In the genomic region with DNA sequence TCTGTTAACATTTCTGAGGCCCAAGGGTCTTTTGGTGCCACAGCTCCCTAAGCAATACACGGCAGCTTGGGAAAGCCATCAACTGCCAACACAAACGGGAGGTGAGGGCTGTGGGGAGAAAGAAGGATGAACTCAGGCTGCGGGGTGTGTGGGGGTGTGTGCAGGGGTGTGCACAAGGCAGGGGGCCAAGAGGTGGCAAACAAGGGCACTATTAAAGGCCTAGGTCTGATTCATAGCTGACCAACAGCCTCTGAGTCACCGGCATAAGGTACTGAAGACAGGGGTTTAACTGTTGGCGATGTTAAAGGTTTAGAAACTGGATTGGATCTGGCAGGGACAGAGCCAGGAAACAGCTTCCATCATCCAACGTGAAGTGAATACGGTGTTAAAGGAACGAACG, we compare ENCODE assay signal across 18 mouse cellular contexts. TPM values are rescaled to one million over a fixed set of nuclear protein-coding genes. Genes with fewer than 3 reads are reported as not detected.
DNase-seq lines count a peak whose midpoint lies in the region; ATAC-seq and TF ChIP-seq lines count a peak whose summit lies in the region.
"Had no signal": no experiment of that assay in that cellular context is flagged by ENCODE, and none has a peak within 500 bp of the region (broad histone marks: within the 10 kb centered on the region; RNA-seq: fewer than 3 reads in every experiment).

No protein-coding gene starts in this region.

- no peak overlapping the region for H3K9ac ChIP-seq in embryonic facial prominence, embryonic 15.5 days
- no peak overlapping the region for H3K9ac ChIP-seq in liver, postnatal 0 days (replicated peaks)
- H3K9ac ChIP-seq: embryonic facial prominence, embryonic 12.5 days; forebrain, embryonic 12.5 days; kidney, embryonic 15.5 days; lung, embryonic 14.5 days had no signal

- H3K27me3 ChIP-seq in embryonic facial prominence, embryonic 15.5 days, result no peaks in the 10 kb centered on the region
- no peaks in the 10 kb centered on the region for H3K27me3 ChIP-seq in embryonic facial prominence, embryonic 10.5 days (replicated peaks; ENCODE audit: low read depth, poor library complexity, severe bottlenecking)
- no peaks in the 10 kb centered on the region for H3K27me3 ChIP-seq in liver, postnatal 0 days (ENCODE audit: insufficient read depth, low read length)
- H3K27me3 ChIP-seq: embryonic facial prominence, embryonic 12.5 days; forebrain, embryonic 12.5 days; kidney, embryonic 15.5 days had no signal

- intact Hi-C loops in left cerebral cortex, adult 2 months (cut with DNase I), result loop anchor here (2.0 kb wide), 1 partner anchor 48 kb away; a partner anchor contains a TSS

- ATAC-seq in embryonic facial prominence, embryonic 15.5 days (ENCODE audit: insufficient number of reproducible peaks, low FRiP score, low TSS enrichment, low read depth), result 0 out of 2 replicates have a peak, but pooled peaks have one; percentile 6
- ATAC-seq in liver, postnatal 0 days, result no peak

- H3K4me2 ChIP-seq in embryonic facial prominence, embryonic 15.5 days (replicated peaks), result no peak overlapping the region
- no peak overlapping the region for H3K4me2 ChIP-seq in liver, postnatal 0 days (ENCODE audit: low read depth, low read length)
- H3K4me2 ChIP-seq: embryonic facial prominence, embryonic 12.5 days; forebrain, embryonic 12.5 days; kidney, embryonic 15.5 days; lung, embryonic 14.5 days had no signal

- DNase-seq in embryonic facial prominence, embryonic 10.5 days (ENCODE audit: low spot score), result no peak
- DNase-seq in left cerebral cortex, adult 2 months (ENCODE audit: extremely low spot score in 1 of 2, low spot score in 2 of 2), result no peak
- DNase-seq in left cerebral cortex, adult 18-20 months (ENCODE audit: low spot score in 2 of 2), result no peak
- DNase-seq in 3134 (ENCODE audit: extremely low read depth, insufficient read length, low spot score), result peak; percentile 82
- DNase-seq in adrenal gland, postnatal 10 days, result peak; percentile 72
- DNase-seq in right cerebral cortex, adult 18-20 months, result no peak
- DNase-seq in liver, postnatal 0 days, result no peak
- DNase-seq: B cell, adult 2 months; cerebellum, postnatal 25 days; gastrocnemius, postnatal 10 days; heart, postnatal 14 days; lung, embryonic 14.5 days had no signal

- H3K27ac ChIP-seq in embryonic facial prominence, embryonic 15.5 days (replicated peaks), result no peak overlapping the region
- no peak overlapping the region for H3K27ac ChIP-seq in embryonic facial prominence, embryonic 10.5 days (replicated peaks)
- H3K27ac ChIP-seq in left cerebral cortex, adult 2 months, result peak overlapping the region; percentile 76
- no peak overlapping the region for H3K27ac ChIP-seq in liver, postnatal 0 days (ENCODE audit: low read depth)
- H3K27ac ChIP-seq: embryonic facial prominence, embryonic 12.5 days; forebrain, embryonic 12.5 days; kidney, embryonic 15.5 days; stomach, postnatal 0 days had no signal

- WGBS in embryonic facial prominence, embryonic 15.5 days, result 77% methylated on average over 9 of the region's 9 CpGs
- WGBS in embryonic facial prominence, embryonic 10.5 days, result 86% methylated on average over 9 of the region's 9 CpGs
- 80% methylated on average over 9 of the region's 9 CpGs for WGBS in liver, postnatal 0 days (ENCODE audit: insufficient replicate concordance)

- no peak for TF ChIP-seq EP300 in liver, postnatal 0 days (IDR thresholded peaks at IDR 0.05; ENCODE audit: low read depth)

- H3K4me1 ChIP-seq in embryonic facial prominence, embryonic 15.5 days, result no peaks in the 10 kb centered on the region
- H3K4me1 ChIP-seq in embryonic facial prominence, embryonic 10.5 days, result no peaks in the 10 kb centered on the region; the same call in 1 of the 2 replicates
- H3K4me1 ChIP-seq in liver, postnatal 0 days (ENCODE audit: insufficient read depth), result peaks cover 7% of the 10 kb centered on the region
- H3K4me1 ChIP-seq: embryonic facial prominence, embryonic 12.5 days; forebrain, embryonic 12.5 days; kidney, embryonic 15.5 days had no signal

- peaks cover 31% of the 10 kb centered on the region for H3K36me3 ChIP-seq in embryonic facial prominence, embryonic 15.5 days
- H3K36me3 ChIP-seq in embryonic facial prominence, embryonic 10.5 days (replicated peaks), result peaks cover 18% of the 10 kb centered on the region
- H3K36me3 ChIP-seq in liver, postnatal 0 days (replicated peaks; ENCODE audit: insufficient read depth, low read length), result no peaks in the 10 kb centered on the region

- H3K4me3 ChIP-seq in embryonic facial prominence, embryonic 15.5 days (replicated peaks), result no peak overlapping the region
- no peak overlapping the region for H3K4me3 ChIP-seq in embryonic facial prominence, embryonic 10.5 days
- H3K4me3 ChIP-seq in left cerebral cortex, adult 2 months, result no peak overlapping the region
- H3K4me3 ChIP-seq in liver, postnatal 0 days (ENCODE audit: low read depth, low read length), result no peak overlapping the region
- H3K4me3 ChIP-seq: embryonic facial prominence, embryonic 12.5 days; forebrain, embryonic 12.5 days; kidney, embryonic 15.5 days had no signal

- TF ChIP-seq CTCF in left cerebral cortex, adult 2 months (IDR thresholded peaks at IDR 0.05), result no peak
- no peak for TF ChIP-seq CTCF in liver, postnatal 0 days (IDR thresholded peaks at IDR 0.05; ENCODE audit: low read depth)

- H3K9me3 ChIP-seq in embryonic facial prominence, embryonic 15.5 days (replicated peaks), result no peaks in the 10 kb centered on the region
- no peaks in the 10 kb centered on the region for H3K9me3 ChIP-seq in embryonic facial prominence, embryonic 10.5 days
- H3K9me3 ChIP-seq in liver, postnatal 0 days (ENCODE audit: low read length), result no peaks in the 10 kb centered on the region
- H3K9me3 ChIP-seq: embryonic facial prominence, embryonic 12.5 days; forebrain, embryonic 12.5 days; kidney, embryonic 15.5 days had no signal

RNA-seq across cellular contexts. Expression of a gene that starts 30.5 kb away (rescaled TPM):
- 1.7 and 2.5 TPM in 2 replicates for polyA plus RNA-seq in embryonic facial prominence, embryonic 15.5 days (2015; fragmentation: Nextera tagmentation; extraction: Ambion mirVana)
- polyA plus RNA-seq in embryonic facial prominence, embryonic 10.5 days (2016; fragmentation: Nextera tagmentation; extraction: Ambion mirVana), result 0.21 and 0.33 TPM in 2 replicates
- total RNA-seq in left cerebral cortex, adult 2 months (2021), result 1 to 10 TPM; 1.7 to 2.1 TPM
- 1 to 10 TPM in 1 of 2 experiments, under 1 TPM in 1; 0.95 to 1.4 TPM for total RNA-seq in left cerebral cortex, adult 18-20 months (2021)
- total RNA-seq in adrenal gland, postnatal 10 days (2021), result 1 to 10 TPM in 1 of 2 experiments, under 1 TPM in 1; 0.51 to 2.1 TPM
- polyA plus RNA-seq in liver, postnatal 0 days (2015; fragmentation: Nextera tagmentation; extraction: Ambion mirVana), result 0.06 and 0.13 TPM in 2 replicates
- total RNA-seq: megakaryocyte progenitor cell, adult 5-6 weeks had no signal

RNA-seq across cellular contexts. Expression of a gene that starts 48.3 kb away (rescaled TPM):
- 25.2 and 25.4 TPM in 2 replicates for polyA plus RNA-seq in embryonic facial prominence, embryonic 15.5 days (2015; fragmentation: Nextera tagmentation; extraction: Ambion mirVana)
- polyA plus RNA-seq in embryonic facial prominence, embryonic 10.5 days (2016; fragmentation: Nextera tagmentation; extraction: Ambion mirVana), result 9.9 and 10.8 TPM in 2 replicates
- total RNA-seq in left cerebral cortex, adult 2 months (2021), result 100 to 1,000 TPM; 166 TPM
- 100 to 1,000 TPM; 161 to 167 TPM for total RNA-seq in left cerebral cortex, adult 18-20 months (2021)
- total RNA-seq in adrenal gland, postnatal 10 days (2021), result 10 to 100 TPM; 31.7 to 39.4 TPM
- polyA plus RNA-seq in liver, postnatal 0 days (2015; fragmentation: Nextera tagmentation; extraction: Ambion mirVana), result 1.0 and 1.5 TPM in 2 replicates

Comparison
In these comparisons a context has a peak if more than half of its experiments do, and no peak if none do; other contexts are left out.
1. DNase-seq: peak in 3134 (single experiment) and adrenal gland, postnatal 10 days (single experiment); none in embryonic facial prominence, embryonic 10.5 days (single experiment), left cerebral cortex, adult 2 months (0 of 2), left cerebral cortex, adult 18-20 months (0 of 2), right cerebral cortex, adult 18-20 months (single experiment) and liver, postnatal 0 days (single experiment).
2. RNA of a gene that starts 48.3 kb away (total RNA-seq): 161 to 167 TPM in left cerebral cortex, adult 18-20 months and 166 TPM in left cerebral cortex, adult 2 months; 31.7 to 39.4 TPM in adrenal gland, postnatal 10 days; every median in the first group is over 4 times any median in the second.